Mouse (Mus musculus) intestine, postnatal 0 days (tissue): ENCODE measurements at regions not wholly inside any gene's neighbourhood (a gene's known extent, or its start where the extent isn't known, plus 50 kb on each side); places are given as distances from the start of the nearest gene placed in this dataset.

Source experiments
- ATAC-seq: fragments of 200-750 bp; cut with Nextera tagmentation; 2 replicates; pipeline ENCODE4 v1.8.0; 2017; ENCODE audit warnings: mild to moderate bottlenecking, moderate TSS enrichment, moderate library complexity
- H3K27ac ChIP-seq: fragments of 300-500 bp; sonication (generic); 2 replicates; pipeline ENCODE4 v1.5.1; 2014; ENCODE audit warnings: mild to moderate bottlenecking, low read depth, low read length, moderate library complexity
- H3K27me3 ChIP-seq: fragments of 300-500 bp; sonication (generic); replicated peaks from 2 replicates; pipeline ENCODE4 v1.6.1; 2014; ENCODE audit warnings: low read length, mixed read lengths; ENCODE audit not compliant: control insufficient read depth, insufficient read depth
- H3K36me3 ChIP-seq: fragments of 300-500 bp; sonication (generic); 2 replicates; pipeline ENCODE4 v1.6.1; 2014; ENCODE audit warnings: mild to moderate bottlenecking, moderate library complexity; ENCODE audit not compliant: control insufficient read depth, insufficient read depth
- H3K4me1 ChIP-seq: fragments of 300-500 bp; sonication (generic); replicated peaks from 2 replicates; pipeline ENCODE4 v1.6.1; 2014; ENCODE audit warnings: antibody characterized with exemption, low read length, mixed read lengths; ENCODE audit not compliant: control insufficient read depth, insufficient read depth
- H3K4me2 ChIP-seq: fragments of 300-500 bp; sonication (generic); replicated peaks from 2 replicates; pipeline ENCODE4 v1.6.1; 2014; ENCODE audit warnings: low read depth, mild to moderate bottlenecking, moderate library complexity
- H3K4me3 ChIP-seq: fragments of 300-500 bp; sonication (generic); 2 replicates; pipeline ENCODE4 v1.5.1; 2014; ENCODE audit warnings: low read depth, low read length
- H3K9ac ChIP-seq: fragments of 300-500 bp; sonication (generic); 2 replicates; pipeline ENCODE4 v1.6.1; 2014; ENCODE audit warnings: mild to moderate bottlenecking, low read depth, low read length
- H3K9me3 ChIP-seq: fragments of 300-500 bp; sonication (generic); 2 replicates; pipeline ENCODE4 v1.6.1; 2016; ENCODE audit warnings: mixed run types; ENCODE audit not compliant: control insufficient read depth
- CTCF ChIP-seq: sonication (generic); IDR thresholded peaks from 2 replicates; pipeline ENCODE4 v1.5.1; 2016; ENCODE audit warnings: low read depth, mild to moderate bottlenecking, control low read depth, antibody characterized with exemption, moderate library complexity
- WGBS: fragments of 180-500 bp; shearing (Covaris S2); extraction: QIAGEN DNeasy Blood & Tissue Kit; methylation state at CpG from one replicate; pipeline ENCODE4 v1.1.7; 2014; 5-methylcytosine and 5-hydroxymethylcytosine counted together

- H3K27me3 ChIP-seq: no peaks in the 10 kb centered on the region
- no peak overlapping the region for H3K27ac ChIP-seq
- no peak for ATAC-seq
- no peaks in the 10 kb centered on the region for H3K36me3 ChIP-seq
- no peaks in the 10 kb centered on the region for H3K9me3 ChIP-seq
- H3K4me3 ChIP-seq: no peak overlapping the region
- H3K4me2 ChIP-seq: no peak overlapping the region
- WGBS: 83% methylated on average over 3 of the region's 3 CpGs
- H3K4me1 ChIP-seq: no peaks in the 10 kb centered on the region
- H3K9ac ChIP-seq: no peak overlapping the region
- TF ChIP-seq CTCF: no peak
Observed at GRCm38 (mm10) chr5:69756769-69757485, 164.8 kb upstream of the Gnpda2 start.

DNA sequence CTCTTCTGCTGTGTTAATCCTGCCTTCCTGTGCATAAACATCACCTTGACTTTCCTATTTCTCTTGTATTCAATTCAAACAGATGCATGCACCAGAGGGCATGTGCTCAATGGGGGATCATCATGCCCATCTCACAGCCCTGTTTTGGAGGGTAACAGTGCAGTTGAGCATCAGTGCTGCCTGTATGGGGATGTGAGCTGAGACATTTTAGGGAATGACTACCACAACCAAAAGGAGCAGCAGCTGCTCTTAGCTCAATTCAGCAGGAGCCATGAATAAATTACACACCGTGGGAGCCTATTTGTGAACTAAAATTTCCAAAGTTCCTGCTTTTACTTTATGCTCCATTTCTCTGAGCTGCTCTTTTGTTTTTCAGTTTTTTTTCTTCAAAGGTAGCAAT lies 164.2 kb upstream of the Gnpda2 start:
- no peaks in the 10 kb centered on the region for H3K9me3 ChIP-seq
- no peak overlapping the region for H3K4me2 ChIP-seq
- no peaks in the 10 kb centered on the region for H3K27me3 ChIP-seq
- H3K36me3 ChIP-seq: no peaks in the 10 kb centered on the region
- H3K4me1 ChIP-seq: no peaks in the 10 kb centered on the region
- TF ChIP-seq CTCF: no peak
- H3K4me3 ChIP-seq: no peak overlapping the region
- H3K9ac ChIP-seq: no peak overlapping the region
- ATAC-seq: no peak
- 73% methylated on average over 1 of the region's 1 CpGs for WGBS
- H3K27ac ChIP-seq: no peak overlapping the region

GRCm38 (mm10) chr5:69740511-69740910 lies 148.4 kb upstream of the Gnpda2 start:
- no peaks in the 10 kb centered on the region for H3K36me3 ChIP-seq
- H3K27me3 ChIP-seq: no peaks in the 10 kb centered on the region
- no peak overlapping the region for H3K27ac ChIP-seq
- WGBS: 90% methylated on average over 1 of the region's 1 CpGs
- no peak for TF ChIP-seq CTCF
- H3K4me2 ChIP-seq: no peak overlapping the region
- ATAC-seq: no peak
- H3K4me1 ChIP-seq: no peaks in the 10 kb centered on the region
- no peaks in the 10 kb centered on the region for H3K9me3 ChIP-seq
- H3K4me3 ChIP-seq: no peak overlapping the region
- no peak overlapping the region for H3K9ac ChIP-seq

DNA sequence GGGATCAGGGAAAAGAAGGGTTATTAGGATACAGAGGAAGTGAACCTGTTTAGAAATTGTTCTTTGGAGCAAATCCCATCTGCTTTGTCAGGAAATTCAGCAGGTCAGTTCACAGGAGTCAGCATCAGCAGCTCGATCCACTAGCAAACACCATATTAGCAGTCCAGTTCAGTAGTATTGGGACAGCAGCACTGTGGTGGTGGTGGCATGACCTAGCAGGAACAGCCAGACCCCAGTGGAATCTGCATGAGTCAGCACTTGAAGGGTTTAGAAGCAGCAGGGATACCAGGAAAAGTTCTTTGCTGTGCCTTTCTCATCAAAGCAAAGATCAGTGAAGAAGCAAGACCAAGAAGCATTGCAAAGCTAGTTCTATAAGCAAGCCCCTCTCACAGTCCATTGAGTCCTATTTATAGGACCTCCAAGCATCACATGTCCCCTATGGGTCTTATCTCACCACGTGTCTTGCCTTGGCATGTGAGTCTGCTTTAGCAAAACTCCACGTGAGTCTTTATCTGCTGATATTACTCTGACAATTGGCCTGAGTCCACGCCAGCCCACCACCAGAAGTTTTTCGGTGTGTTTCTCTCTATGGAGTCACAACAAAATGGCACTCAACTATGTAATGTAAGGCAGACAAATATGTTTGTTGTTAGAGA lies 129.3 kb upstream of the Gnpda2 start:
- Histone ChIP-seq H3K4me3 (no peak overlapping the region), H3K9ac (no peak overlapping the region), H3K27ac (no peak overlapping the region), H3K9me3 (no peaks in the 10 kb centered on the region), H3K4me2 (no peak overlapping the region), H3K4me1 (no peaks in the 10 kb centered on the region), H3K27me3 (no peaks in the 10 kb centered on the region), H3K36me3 (no peaks in the 10 kb centered on the region)
- no peak for ATAC-seq
- 82% methylated on average over 5 of the region's 5 CpGs for WGBS
- TF ChIP-seq CTCF: no peak

DNA sequence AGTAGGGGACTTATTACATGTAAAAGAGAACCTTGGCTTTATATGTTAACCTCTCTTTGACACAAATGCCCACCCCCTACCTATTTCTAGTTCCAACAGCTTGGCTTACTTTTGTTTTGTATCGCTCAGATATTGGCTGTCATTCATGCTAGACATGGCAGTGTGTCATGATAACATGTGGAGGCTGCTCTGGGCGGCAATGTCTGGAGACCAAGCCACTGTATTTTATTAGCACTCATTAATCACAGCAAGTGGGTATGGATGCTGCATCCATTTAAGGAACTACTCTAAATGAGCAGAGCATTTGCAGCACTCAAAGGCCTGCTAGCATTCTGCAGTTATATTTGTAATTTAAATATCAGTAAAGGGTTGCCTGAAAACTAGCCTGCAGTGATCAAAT lies 123.9 kb upstream of the Gnpda2 start:
- TF ChIP-seq CTCF: no peak
- H3K4me1 ChIP-seq: no peaks in the 10 kb centered on the region
- no peak overlapping the region for H3K27ac ChIP-seq
- H3K9me3 ChIP-seq: no peaks in the 10 kb centered on the region
- no peaks in the 10 kb centered on the region for H3K36me3 ChIP-seq
- no peaks in the 10 kb centered on the region for H3K27me3 ChIP-seq
- no peak overlapping the region for H3K9ac ChIP-seq
- 64% methylated on average over 2 of the region's 2 CpGs for WGBS
- no peak overlapping the region for H3K4me3 ChIP-seq
- H3K4me2 ChIP-seq: no peak overlapping the region
- ATAC-seq: no peak

- H3K9me3 ChIP-seq: no peaks in the 10 kb centered on the region
- no peak overlapping the region for H3K4me2 ChIP-seq
- no peak for ATAC-seq
- TF ChIP-seq CTCF: no peak
- no peak overlapping the region for H3K27ac ChIP-seq
- WGBS: 41% methylated on average over 2 of the region's 2 CpGs
- no peaks in the 10 kb centered on the region for H3K4me1 ChIP-seq
- H3K4me3 ChIP-seq: no peak overlapping the region
- H3K36me3 ChIP-seq: no peaks in the 10 kb centered on the region
- no peaks in the 10 kb centered on the region for H3K27me3 ChIP-seq
- no peak overlapping the region for H3K9ac ChIP-seq
Observed at GRCm38 (mm10) chr5:69707099-69707498, 115.0 kb upstream of the Gnpda2 start.
